Mouse (Mus musculus): ENCODE results near the gene Golga1. TPM values are rescaled to one million over a fixed set of nuclear protein-coding genes. Genes with fewer than 3 reads are reported as not detected.

Golga1 gene
- polyA plus RNA-seq, 1 experiment from 2014 or later: 30.4 TPM

GRCm38 (mm10) chr2:39005574-39006079, 59.7 kb downstream of the Golga1 start, which contains the start of gene Rpl35:
Rpl35 (minus strand) TSS chr2:39005624.
- H3K27me3 ChIP-seq: no peaks in the 10 kb centered on the region
- ATAC-seq (ENCODE audit: insufficient number of reproducible peaks, insufficient read depth, low FRiP score, low TSS enrichment): no peak
- H3K9me3 ChIP-seq: no peaks in the 10 kb centered on the region
- peak within 1 kb of the TSS; percentile 94 for H3K9ac ChIP-seq
- peak within 1 kb of the TSS; percentile 83 for H3K4me3 ChIP-seq
- peak within 1 kb of the TSS; percentile 91 for H3K4me2 ChIP-seq (replicated peaks)
- H3K4me1 ChIP-seq: peaks cover 38% of the 10 kb centered on the region
- H3K27ac ChIP-seq: peak within 1 kb of the TSS; percentile 91
- WGBS: 12% methylated on average over 15 of the region's 15 CpGs
- H3K36me3 ChIP-seq: peaks cover 33% of the 10 kb centered on the region

GRCm38 (mm10) chr2:39004880-39005435, 60.4 kb downstream of the Golga1 start, which contains the start of gene Arpc5l:
Arpc5l (plus strand) TSS chr2:39005348.
- under 1% methylated on average over 58 of the region's 58 CpGs for WGBS
- H3K36me3 ChIP-seq: peaks cover 40% of the 10 kb centered on the region

GRCm38 (mm10) chr2:39004372-39004771, 61.0 kb downstream of the Golga1 start:
- peak overlapping the region; percentile 94 for H3K9ac ChIP-seq
- peak overlapping the region; percentile 91 for H3K27ac ChIP-seq
- H3K9me3 ChIP-seq: no peaks in the 10 kb centered on the region
- no peak for ATAC-seq (ENCODE audit: insufficient number of reproducible peaks, insufficient read depth, low FRiP score, low TSS enrichment)
- peaks cover 35% of the 10 kb centered on the region for H3K4me1 ChIP-seq
- WGBS: under 1% methylated on average over 11 of the region's 11 CpGs
- H3K4me3 ChIP-seq: peak overlapping the region; percentile 83
- no peaks in the 10 kb centered on the region for H3K27me3 ChIP-seq
- peak overlapping the region; percentile 91 for H3K4me2 ChIP-seq (replicated peaks)
- peaks cover 42% of the 10 kb centered on the region for H3K36me3 ChIP-seq

More at GRCm38 (mm10) chr2:39004880-39005435, 60.4 kb downstream of the Golga1 start, which contains the start of gene Arpc5l:
- Histone ChIP-seq H3K4me1 (peaks cover 38% of the 10 kb centered on the region), H3K4me3 (peak within 1 kb of the TSS; percentile 83), H3K27ac (peak within 1 kb of the TSS; percentile 91), H3K9me3 (no peaks in the 10 kb centered on the region), H3K9ac (peak within 1 kb of the TSS; percentile 94), H3K4me2 (replicated peaks) (peak within 1 kb of the TSS; percentile 91), H3K27me3 (no peaks in the 10 kb centered on the region)
- ATAC-seq (ENCODE audit: insufficient number of reproducible peaks, insufficient read depth, low FRiP score, low TSS enrichment): peak; percentile 84

- 66% methylated on average over 5 of the region's 5 CpGs for WGBS
- H3K27me3 ChIP-seq: no peaks in the 10 kb centered on the region
- H3K36me3 ChIP-seq: peaks cover 42% of the 10 kb centered on the region
- H3K27ac ChIP-seq: no peak overlapping the region
- ATAC-seq (ENCODE audit: insufficient number of reproducible peaks, insufficient read depth, low FRiP score, low TSS enrichment): no peak
- H3K4me1 ChIP-seq: peaks cover 28% of the 10 kb centered on the region
- peak overlapping the region; percentile 94 for H3K9ac ChIP-seq
- H3K9me3 ChIP-seq: no peaks in the 10 kb centered on the region
- H3K4me2 ChIP-seq (replicated peaks): peak overlapping the region; percentile 91
- H3K4me3 ChIP-seq: peak overlapping the region; percentile 83
Observed at GRCm38 (mm10) chr2:39003512-39003911, 61.8 kb downstream of the Golga1 start.

- no peak overlapping the region for H3K27ac ChIP-seq
- 54% methylated on average over 8 of the region's 8 CpGs for WGBS
- peaks cover 31% of the 10 kb centered on the region for H3K4me1 ChIP-seq
- no peaks in the 10 kb centered on the region for H3K9me3 ChIP-seq
- no peak for ATAC-seq (ENCODE audit: insufficient number of reproducible peaks, insufficient read depth, low FRiP score, low TSS enrichment)
- peak overlapping the region; percentile 83 for H3K4me3 ChIP-seq
- H3K36me3 ChIP-seq: peaks cover 42% of the 10 kb centered on the region
- no peak overlapping the region for H3K9ac ChIP-seq
- H3K4me2 ChIP-seq (replicated peaks): peak overlapping the region; percentile 91
- H3K27me3 ChIP-seq: no peaks in the 10 kb centered on the region
Observed at GRCm38 (mm10) chr2:39003106-39003505, 62.2 kb downstream of the Golga1 start.

GRCm38 (mm10) chr2:39001866-39002265, 63.5 kb downstream of the Golga1 start:
- no peak overlapping the region for H3K27ac ChIP-seq
- H3K4me1 ChIP-seq: peaks cover 36% of the 10 kb centered on the region
- WGBS: 81% methylated on average over 3 of the region's 3 CpGs
- peaks cover 42% of the 10 kb centered on the region for H3K36me3 ChIP-seq
- no peak overlapping the region for H3K4me2 ChIP-seq (replicated peaks)
- H3K9ac ChIP-seq: no peak overlapping the region
- no peaks in the 10 kb centered on the region for H3K9me3 ChIP-seq
- no peaks in the 10 kb centered on the region for H3K27me3 ChIP-seq
- H3K4me3 ChIP-seq: no peak overlapping the region
- ATAC-seq (ENCODE audit: insufficient number of reproducible peaks, insufficient read depth, low FRiP score, low TSS enrichment): no peak

GRCm38 (mm10) chr2:39000587-39000919, 64.8 kb downstream of the Golga1 start:
- no peak overlapping the region for H3K27ac ChIP-seq
- peaks cover 28% of the 10 kb centered on the region for H3K4me1 ChIP-seq
- ATAC-seq (ENCODE audit: insufficient number of reproducible peaks, insufficient read depth, low FRiP score, low TSS enrichment): no peak
- no peaks in the 10 kb centered on the region for H3K9me3 ChIP-seq
- H3K4me3 ChIP-seq: no peak overlapping the region
- H3K27me3 ChIP-seq: no peaks in the 10 kb centered on the region
- WGBS: 85% methylated on average over 4 of the region's 4 CpGs
- H3K4me2 ChIP-seq (replicated peaks): no peak overlapping the region
- peaks cover 42% of the 10 kb centered on the region for H3K36me3 ChIP-seq
- no peak overlapping the region for H3K9ac ChIP-seq

- ATAC-seq (ENCODE audit: insufficient number of reproducible peaks, insufficient read depth, low FRiP score, low TSS enrichment): no peak
- no peak overlapping the region for H3K27ac ChIP-seq
- peaks cover 42% of the 10 kb centered on the region for H3K36me3 ChIP-seq
- H3K27me3 ChIP-seq: no peaks in the 10 kb centered on the region
- no peak overlapping the region for H3K9ac ChIP-seq
- peaks cover 28% of the 10 kb centered on the region for H3K4me1 ChIP-seq
- WGBS: 60% methylated on average over 8 of the region's 8 CpGs
- no peak overlapping the region for H3K4me2 ChIP-seq (replicated peaks)
- no peak overlapping the region for H3K4me3 ChIP-seq
- no peaks in the 10 kb centered on the region for H3K9me3 ChIP-seq
Observed at GRCm38 (mm10) chr2:38999910-39000586, 65.3 kb downstream of the Golga1 start.

- no peak overlapping the region for H3K4me2 ChIP-seq (replicated peaks)
- H3K27me3 ChIP-seq: no peaks in the 10 kb centered on the region
- H3K9me3 ChIP-seq: no peaks in the 10 kb centered on the region
- ATAC-seq (ENCODE audit: insufficient number of reproducible peaks, insufficient read depth, low FRiP score, low TSS enrichment): 0 out of 2 replicates have a peak, but pooled peaks have one; percentile 7
- H3K27ac ChIP-seq: no peak overlapping the region
- no peak overlapping the region for H3K9ac ChIP-seq
- no peak overlapping the region for H3K4me3 ChIP-seq
- peaks cover 42% of the 10 kb centered on the region for H3K36me3 ChIP-seq
- H3K4me1 ChIP-seq: peaks cover 28% of the 10 kb centered on the region
- WGBS: 54% methylated on average over 4 of the region's 4 CpGs
Observed at GRCm38 (mm10) chr2:38999381-38999780, 66.0 kb downstream of the Golga1 start.

GRCm38 (mm10) chr2:38997386-38998374, 67.7 kb downstream of the Golga1 start, which contains the start of gene Wdr38:
Wdr38 (plus strand) TSS chr2:38997476.
- peak within 1 kb of the TSS; percentile 53 for H3K4me2 ChIP-seq (replicated peaks)
- peak within 1 kb of the TSS; percentile 36; the same call in 1 of the 2 replicates for H3K9ac ChIP-seq
- peak; percentile 89 for ATAC-seq (ENCODE audit: insufficient number of reproducible peaks, insufficient read depth, low FRiP score, low TSS enrichment)
- no peaks in the 10 kb centered on the region for H3K9me3 ChIP-seq
- no peaks in the 10 kb centered on the region for H3K27me3 ChIP-seq
- peak within 1 kb of the TSS; percentile 36 for H3K4me3 ChIP-seq
- peaks cover 30% of the 10 kb centered on the region for H3K36me3 ChIP-seq
- WGBS: 16% methylated on average over 33 of the region's 33 CpGs
- H3K27ac ChIP-seq: no peak within 1 kb of the TSS
- H3K4me1 ChIP-seq: peaks cover 12% of the 10 kb centered on the region

GRCm38 (mm10) chr2:38992452-38992851, 72.9 kb downstream of the Golga1 start:
- Histone ChIP-seq H3K4me2 (replicated peaks) (no peak overlapping the region), H3K4me3 (no peak overlapping the region), H3K4me1 (0 out of 2 replicates have a peak, but pooled peaks cover 5% of the 10 kb centered on the region), H3K27me3 (no peaks in the 10 kb centered on the region), H3K36me3 (no peaks in the 10 kb centered on the region), H3K9ac (no peak overlapping the region), H3K9me3 (no peaks in the 10 kb centered on the region), H3K27ac (no peak overlapping the region)
- 61% methylated on average over 4 of the region's 4 CpGs for WGBS
- ATAC-seq (ENCODE audit: insufficient number of reproducible peaks, insufficient read depth, low FRiP score, low TSS enrichment): no peak

Measured in embryonic facial prominence, embryonic 12.5 days (tissue).